Mouse (Mus musculus): ENCODE data around the gene G430095P16Rik. TPM values are rescaled to one million over a fixed set of nuclear protein-coding genes. Genes with fewer than 3 reads are reported as not detected.

Gene G430095P16Rik
- polyA plus RNA-seq, 1 experiment from 2014 or later: 1.5 TPM

- H3K9ac ChIP-seq (ENCODE audit: low read length): no peak overlapping the region
- peaks cover 49% of the 10 kb centered on the region for H3K36me3 ChIP-seq (ENCODE audit: control insufficient read depth, insufficient read depth, low read length)
- ATAC-seq: no peak
- no peak for DNase-seq (ENCODE audit: low spot score)
- H3K4me3 ChIP-seq (ENCODE audit: low read depth, low read length): no peak overlapping the region
- H3K4me2 ChIP-seq (ENCODE audit: low read length): no peak overlapping the region
- H3K9me3 ChIP-seq (replicated peaks; ENCODE audit: control insufficient read depth, low read length): no peaks in the 10 kb centered on the region
- peaks cover 15% of the 10 kb centered on the region for H3K4me1 ChIP-seq (ENCODE audit: control insufficient read depth, insufficient read depth, low read length)
- WGBS: 56% methylated on average over 5 of the region's 5 CpGs
- no peaks in the 10 kb centered on the region for H3K27me3 ChIP-seq (replicated peaks; ENCODE audit: control insufficient read depth, insufficient read depth, low read length)
- H3K27ac ChIP-seq (ENCODE audit: low read depth, low read length): no peak overlapping the region
These were observed 34.7 kb downstream of the G430095P16Rik start for GRCm38 (mm10) chr8:84757501-84757900.

- ATAC-seq (no peak), DNase-seq (ENCODE audit: low spot score) (no peak)
- peaks cover 49% of the 10 kb centered on the region for H3K36me3 ChIP-seq (ENCODE audit: control insufficient read depth, insufficient read depth, low read length)
- H3K27me3 ChIP-seq (replicated peaks; ENCODE audit: control insufficient read depth, insufficient read depth, low read length): no peaks in the 10 kb centered on the region
- 93% methylated on average over 3 of the region's 3 CpGs for WGBS
- H3K9me3 ChIP-seq (replicated peaks; ENCODE audit: control insufficient read depth, low read length): no peaks in the 10 kb centered on the region
- H3K4me2 ChIP-seq (ENCODE audit: low read length): no peak overlapping the region
- peaks cover 15% of the 10 kb centered on the region for H3K4me1 ChIP-seq (ENCODE audit: control insufficient read depth, insufficient read depth, low read length)
- H3K4me3 ChIP-seq (ENCODE audit: low read depth, low read length): no peak overlapping the region
- H3K9ac ChIP-seq (ENCODE audit: low read length): no peak overlapping the region
- H3K27ac ChIP-seq (ENCODE audit: low read depth, low read length): no peak overlapping the region
These were observed 35.5 kb downstream of the G430095P16Rik start for GRCm38 (mm10) chr8:84758308-84758707.

- Histone ChIP-seq H3K4me2 (ENCODE audit: low read length) (no peak overlapping the region), H3K9me3 (replicated peaks; ENCODE audit: control insufficient read depth, low read length) (no peaks in the 10 kb centered on the region), H3K27me3 (replicated peaks; ENCODE audit: control insufficient read depth, insufficient read depth, low read length) (no peaks in the 10 kb centered on the region), H3K4me3 (ENCODE audit: low read depth, low read length) (no peak overlapping the region), H3K36me3 (ENCODE audit: control insufficient read depth, insufficient read depth, low read length) (peaks cover 50% of the 10 kb centered on the region), H3K9ac (ENCODE audit: low read length) (no peak overlapping the region), H3K4me1 (ENCODE audit: control insufficient read depth, insufficient read depth, low read length) (peaks cover 17% of the 10 kb centered on the region), H3K27ac (ENCODE audit: low read depth, low read length) (no peak overlapping the region)
- no peak for ATAC-seq
- 68% methylated on average over 7 of the region's 7 CpGs for WGBS
- DNase-seq (ENCODE audit: low spot score): no peak
These were observed 36.3 kb downstream of the G430095P16Rik start for GRCm38 (mm10) chr8:84759126-84759525.

GRCm38 (mm10) chr8:84759718-84760117, 36.9 kb downstream of the G430095P16Rik start:
- Histone ChIP-seq H3K9me3 (replicated peaks; ENCODE audit: control insufficient read depth, low read length) (no peaks in the 10 kb centered on the region), H3K36me3 (ENCODE audit: control insufficient read depth, insufficient read depth, low read length) (peaks cover 50% of the 10 kb centered on the region), H3K4me1 (ENCODE audit: control insufficient read depth, insufficient read depth, low read length) (peaks cover 19% of the 10 kb centered on the region), H3K4me3 (ENCODE audit: low read depth, low read length) (no peak overlapping the region), H3K27ac (ENCODE audit: low read depth, low read length) (no peak overlapping the region), H3K4me2 (ENCODE audit: low read length) (no peak overlapping the region), H3K27me3 (replicated peaks; ENCODE audit: control insufficient read depth, insufficient read depth, low read length) (no peaks in the 10 kb centered on the region), H3K9ac (ENCODE audit: low read length) (no peak overlapping the region)
- ATAC-seq (no peak), DNase-seq (ENCODE audit: low spot score) (no peak)
- 85% methylated on average over 10 of the region's 10 CpGs for WGBS

GRCm38 (mm10) chr8:84760405-84760805, 37.6 kb downstream of the G430095P16Rik start:
- 0 out of 2 replicates have a peak overlapping the region, but pooled peaks have one; percentile 13 for H3K9ac ChIP-seq (ENCODE audit: low read length)
- H3K4me2 ChIP-seq (ENCODE audit: low read length): peak overlapping the region; percentile 16; the same call in 1 of the 2 replicates
- no peak for ATAC-seq
- no peaks in the 10 kb centered on the region for H3K9me3 ChIP-seq (replicated peaks; ENCODE audit: control insufficient read depth, low read length)
- H3K4me3 ChIP-seq (ENCODE audit: low read depth, low read length): no peak overlapping the region
- no peaks in the 10 kb centered on the region for H3K27me3 ChIP-seq (replicated peaks; ENCODE audit: control insufficient read depth, insufficient read depth, low read length)
- H3K27ac ChIP-seq (ENCODE audit: low read depth, low read length): 0 out of 2 replicates have a peak overlapping the region, but pooled peaks have one; percentile 30
- DNase-seq (ENCODE audit: low spot score): no peak
- H3K4me1 ChIP-seq (ENCODE audit: control insufficient read depth, insufficient read depth, low read length): peaks cover 25% of the 10 kb centered on the region
- peaks cover 50% of the 10 kb centered on the region for H3K36me3 ChIP-seq (ENCODE audit: control insufficient read depth, insufficient read depth, low read length)
- WGBS: 45% methylated on average over 7 of the region's 7 CpGs

GRCm38 (mm10) chr8:84760901-84761300, 38.1 kb downstream of the G430095P16Rik start:
- ATAC-seq: no peak
- Histone ChIP-seq H3K27ac (ENCODE audit: low read depth, low read length) (0 out of 2 replicates have a peak overlapping the region, but pooled peaks have one; percentile 30), H3K27me3 (replicated peaks; ENCODE audit: control insufficient read depth, insufficient read depth, low read length) (no peaks in the 10 kb centered on the region), H3K36me3 (ENCODE audit: control insufficient read depth, insufficient read depth, low read length) (peaks cover 49% of the 10 kb centered on the region), H3K4me3 (ENCODE audit: low read depth, low read length) (no peak overlapping the region), H3K4me2 (ENCODE audit: low read length) (peak overlapping the region; percentile 16; the same call in 1 of the 2 replicates), H3K9me3 (replicated peaks; ENCODE audit: control insufficient read depth, low read length) (no peaks in the 10 kb centered on the region), H3K4me1 (ENCODE audit: control insufficient read depth, insufficient read depth, low read length) (peaks cover 30% of the 10 kb centered on the region), H3K9ac (ENCODE audit: low read length) (0 out of 2 replicates have a peak overlapping the region, but pooled peaks have one; percentile 13)
- DNase-seq (ENCODE audit: low spot score): peak; percentile 43
- 29% methylated on average over 2 of the region's 2 CpGs for WGBS

GRCm38 (mm10) chr8:84764100-84764499, 41.3 kb downstream of the G430095P16Rik start:
- H3K9ac ChIP-seq (ENCODE audit: low read length): peak overlapping the region; percentile 58; the same call in 1 of the 2 replicates
- DNase-seq (ENCODE audit: low spot score) (no peak), ATAC-seq (no peak)
- H3K36me3 ChIP-seq (ENCODE audit: control insufficient read depth, insufficient read depth, low read length): peaks cover 56% of the 10 kb centered on the region
- H3K4me3 ChIP-seq (ENCODE audit: low read depth, low read length): 0 out of 2 replicates have a peak overlapping the region, but pooled peaks have one; percentile 38
- peaks cover 45% of the 10 kb centered on the region for H3K4me1 ChIP-seq (ENCODE audit: control insufficient read depth, insufficient read depth, low read length)
- no peaks in the 10 kb centered on the region for H3K27me3 ChIP-seq (replicated peaks; ENCODE audit: control insufficient read depth, insufficient read depth, low read length)
- WGBS: 66% methylated on average over 4 of the region's 4 CpGs
- peak overlapping the region; percentile 56 for H3K4me2 ChIP-seq (ENCODE audit: low read length)
- no peak overlapping the region; the same call in 1 of the 2 replicates for H3K27ac ChIP-seq (ENCODE audit: low read depth, low read length)
- H3K9me3 ChIP-seq (replicated peaks; ENCODE audit: control insufficient read depth, low read length): no peaks in the 10 kb centered on the region

GRCm38 (mm10) chr8:84764870-84765495, 42.2 kb downstream of the G430095P16Rik start:
- ATAC-seq (no peak), DNase-seq (ENCODE audit: low spot score) (no peak)
- Histone ChIP-seq H3K4me3 (ENCODE audit: low read depth, low read length) (peak overlapping the region; percentile 38), H3K9ac (ENCODE audit: low read length) (peak overlapping the region; percentile 58; the same call in 1 of the 2 replicates), H3K27me3 (replicated peaks; ENCODE audit: control insufficient read depth, insufficient read depth, low read length) (no peaks in the 10 kb centered on the region), H3K4me1 (ENCODE audit: control insufficient read depth, insufficient read depth, low read length) (peaks cover 45% of the 10 kb centered on the region), H3K4me2 (ENCODE audit: low read length) (peak overlapping the region; percentile 56), H3K9me3 (replicated peaks; ENCODE audit: control insufficient read depth, low read length) (no peaks in the 10 kb centered on the region), H3K36me3 (ENCODE audit: control insufficient read depth, insufficient read depth, low read length) (peaks cover 56% of the 10 kb centered on the region), H3K27ac (ENCODE audit: low read depth, low read length) (peak overlapping the region; percentile 71)
- 59% methylated on average over 17 of the region's 17 CpGs for WGBS

GRCm38 (mm10) chr8:84765629-84766028, 42.8 kb downstream of the G430095P16Rik start:
- peaks cover 56% of the 10 kb centered on the region for H3K36me3 ChIP-seq (ENCODE audit: control insufficient read depth, insufficient read depth, low read length)
- ATAC-seq (no peak), DNase-seq (ENCODE audit: low spot score) (peak; percentile 51)
- H3K4me1 ChIP-seq (ENCODE audit: control insufficient read depth, insufficient read depth, low read length): peaks cover 42% of the 10 kb centered on the region
- peak overlapping the region; percentile 71 for H3K27ac ChIP-seq (ENCODE audit: low read depth, low read length)
- H3K9me3 ChIP-seq (replicated peaks; ENCODE audit: control insufficient read depth, low read length): no peaks in the 10 kb centered on the region
- peak overlapping the region; percentile 58 for H3K9ac ChIP-seq (ENCODE audit: low read length)
- no peaks in the 10 kb centered on the region for H3K27me3 ChIP-seq (replicated peaks; ENCODE audit: control insufficient read depth, insufficient read depth, low read length)
- peak overlapping the region; percentile 38 for H3K4me3 ChIP-seq (ENCODE audit: low read depth, low read length)
- H3K4me2 ChIP-seq (ENCODE audit: low read length): peak overlapping the region; percentile 56
- WGBS: 3% methylated on average over 10 of the region's 10 CpGs

Measured in forebrain, embryonic 14.5 days (tissue).